Mouse (Mus musculus): ENCODE data around the gene Rad51d.
"Not testable (repeated sequence)": the region's sequence is repeated elsewhere in the genome, so short reads cannot be mapped to it uniquely, and the experiment has no call there.

Rad51d gene

DNA sequence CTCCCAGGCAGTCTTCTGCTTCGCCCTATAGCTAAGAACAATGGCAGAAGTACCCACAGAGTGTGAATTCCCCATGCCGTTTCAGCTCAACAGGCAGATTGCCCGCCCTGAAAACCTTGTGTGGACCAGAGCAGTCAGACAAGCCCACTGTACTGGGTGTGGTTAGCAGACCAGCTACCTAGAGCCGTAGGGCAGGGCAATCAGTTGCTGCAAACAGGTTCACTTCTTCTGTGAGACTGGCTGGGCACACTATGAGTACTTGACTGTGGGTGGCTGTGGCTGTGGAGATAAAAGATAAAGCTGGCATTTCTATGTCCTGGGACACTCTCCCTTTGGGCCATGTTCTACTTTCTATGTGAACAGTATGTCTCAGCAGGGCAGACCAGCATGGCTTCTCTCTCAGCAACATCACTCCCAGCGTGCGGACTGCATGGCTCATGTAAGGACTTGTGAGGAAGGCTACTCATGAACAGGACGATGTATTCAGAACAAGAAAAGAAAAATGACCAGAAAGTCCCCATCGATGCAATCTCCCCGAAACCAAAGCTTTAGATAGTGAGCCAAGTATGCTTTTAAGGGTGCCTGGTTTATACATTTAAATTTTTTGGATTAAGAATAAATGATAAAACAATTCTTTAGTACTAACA is 35.0 kb downstream of the Rad51d start:
- DNase-seq (ENCODE audit: low spot score) = no peak

DNA sequence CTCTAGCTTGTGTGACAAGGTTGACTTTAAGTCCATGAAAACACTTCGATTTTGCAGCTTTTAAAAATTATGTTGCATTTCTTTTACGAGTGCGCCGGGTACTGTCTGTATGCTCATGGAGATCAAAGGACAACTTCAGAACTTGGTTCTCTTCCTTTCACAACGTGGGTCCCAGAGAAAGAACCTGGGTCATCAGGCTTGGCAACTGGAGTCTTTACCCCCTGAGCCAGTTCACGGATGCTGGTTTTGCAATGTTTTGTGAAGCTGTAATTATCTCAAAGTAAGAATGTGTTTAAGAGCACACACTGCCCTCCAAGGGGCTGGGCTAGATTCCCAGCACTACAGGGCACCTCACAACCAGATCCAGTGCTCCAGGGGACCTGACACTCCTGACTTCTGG is 36.3 kb downstream of the Rad51d start:
- DNase-seq (ENCODE audit: low spot score) = no peak

DNA sequence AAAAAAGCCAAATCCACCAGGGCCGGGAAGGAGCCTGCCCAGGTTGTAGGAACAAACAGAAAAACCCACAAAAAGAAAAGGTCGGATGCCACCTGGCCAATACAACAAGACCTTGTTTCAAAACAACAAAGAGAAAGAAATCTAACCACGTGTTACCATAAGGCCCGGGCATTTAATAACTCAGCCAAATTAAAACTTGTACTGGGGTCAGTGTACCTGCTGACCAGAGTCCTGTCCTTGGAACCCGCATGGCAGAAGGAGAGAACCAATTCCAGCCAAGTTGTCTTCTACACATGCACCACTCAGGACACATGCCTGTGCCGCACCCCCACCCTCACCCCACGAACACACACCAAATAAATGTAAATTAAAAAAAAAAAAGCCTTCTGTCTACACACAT is 37.5 kb downstream of the Rad51d start:
- no peak for DNase-seq (ENCODE audit: low spot score)

- DNase-seq (ENCODE audit: low spot score) = no peak
These were observed 37.9 kb downstream of the Rad51d start for GRCm38 (mm10) chr11:82852540-82852939.

DNA sequence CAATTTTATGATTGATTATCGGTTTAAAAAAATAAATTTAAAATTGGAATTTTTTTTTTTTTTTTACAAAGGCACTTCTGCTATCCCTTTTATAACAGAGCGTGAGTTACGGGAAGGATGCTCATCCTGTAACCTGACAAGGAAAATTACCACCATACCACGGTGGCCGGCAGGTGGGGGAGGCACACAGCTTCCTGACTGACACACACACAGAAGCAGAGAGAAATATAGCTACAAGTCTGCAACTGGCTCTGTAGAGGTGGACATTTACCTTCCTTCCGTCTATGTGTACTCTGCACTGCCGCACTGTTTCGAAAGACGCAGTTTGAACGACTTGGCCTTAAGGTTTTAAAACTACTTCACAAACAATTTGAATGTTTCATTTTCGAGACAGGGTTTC is 38.3 kb downstream of the Rad51d start:
- no peak for DNase-seq (ENCODE audit: low spot score)

DNA sequence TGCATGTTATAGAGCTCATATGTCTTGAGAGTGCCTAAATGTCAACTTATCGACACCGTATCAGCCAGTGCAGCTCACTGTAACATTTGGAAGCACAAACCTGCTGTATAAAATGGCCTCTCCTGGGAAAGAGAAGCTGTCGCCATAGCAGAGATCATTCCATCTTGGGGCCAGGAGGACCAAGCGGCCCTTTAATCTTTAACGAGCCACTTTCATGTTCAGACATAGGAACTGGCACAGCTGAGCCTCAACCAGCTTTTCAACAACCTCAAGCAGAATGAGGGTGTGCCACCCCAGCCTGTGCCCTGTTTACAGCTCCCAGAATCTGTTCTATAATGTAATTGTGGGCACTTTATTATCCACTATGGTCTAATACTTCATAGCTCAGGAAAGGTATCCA is 40.2 kb downstream of the Rad51d start:
- DNase-seq (ENCODE audit: low spot score) = no peak

GRCm38 (mm10) chr11:82847571-82848000 is 42.8 kb downstream of the Rad51d start:
- DNase-seq (ENCODE audit: low spot score) = no peak

DNA sequence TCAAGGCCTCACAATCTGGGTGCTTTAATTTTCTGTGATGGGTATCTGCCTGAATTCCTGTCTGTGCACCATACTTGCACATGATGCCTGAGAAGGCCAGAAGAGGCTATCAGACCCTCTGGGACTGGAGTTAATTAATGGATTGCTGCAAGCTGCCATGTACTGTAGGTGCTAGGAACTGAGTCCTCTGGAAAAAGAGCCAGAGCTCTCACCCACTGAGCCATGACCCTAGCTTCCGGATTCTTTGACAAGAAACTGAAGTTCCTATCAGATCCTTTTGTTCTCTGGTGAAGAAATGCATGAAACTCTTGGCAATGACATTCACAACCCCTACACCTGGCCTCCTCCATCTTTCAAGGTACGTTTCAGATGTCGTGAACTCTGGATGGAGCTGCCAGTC is 43.5 kb downstream of the Rad51d start:
- no peak for DNase-seq (ENCODE audit: low spot score)

DNA sequence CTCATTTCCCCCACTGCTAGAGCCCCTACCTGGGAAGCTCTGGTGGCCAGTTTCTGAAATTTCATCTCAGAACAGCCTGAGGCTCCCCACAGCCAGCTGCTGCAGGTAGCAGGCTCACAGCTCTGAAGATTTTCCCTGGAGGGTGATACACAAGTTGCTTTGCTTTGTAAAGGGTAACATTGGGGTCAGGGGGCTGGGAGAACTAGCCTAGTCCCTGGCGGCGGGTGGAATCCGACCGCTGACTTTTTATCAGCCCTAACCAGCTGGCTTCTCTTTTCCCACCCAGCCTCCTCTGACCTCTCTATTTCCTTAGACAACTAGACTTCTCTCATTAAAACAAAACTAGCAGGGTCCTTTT is 44.4 kb downstream of the Rad51d start:
- DNase-seq (ENCODE audit: low spot score) = no peak

GRCm38 (mm10) chr11:82845415-82846078 is 44.9 kb downstream of the Rad51d start:
- peak; percentile 63 for DNase-seq (ENCODE audit: low spot score)

GRCm38 (mm10) chr11:82844771-82845414 is 45.5 kb downstream of the Rad51d start:
- no peak for DNase-seq (ENCODE audit: low spot score)

DNA sequence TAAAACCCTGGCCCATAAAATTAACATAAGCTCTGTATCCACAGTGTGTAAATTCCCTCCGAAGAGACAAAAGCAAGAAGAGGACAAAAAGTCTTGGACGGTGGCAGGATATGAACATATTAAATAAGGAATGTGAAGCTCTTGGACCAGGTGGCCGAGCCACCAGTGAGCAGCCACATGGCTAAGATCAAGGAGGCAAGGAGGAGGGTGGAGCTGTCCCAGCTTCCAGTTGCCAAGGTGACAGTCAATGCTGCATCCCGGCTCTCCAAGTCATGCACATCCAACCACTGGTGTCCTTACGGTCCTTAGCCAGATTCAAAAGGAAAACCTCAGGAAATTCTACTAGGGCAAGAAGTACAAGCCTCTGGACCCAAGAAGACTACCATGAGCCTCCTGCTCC is 51.9 kb downstream of the Rad51d start:
- no peak for DNase-seq (ENCODE audit: low spot score)

DNA sequence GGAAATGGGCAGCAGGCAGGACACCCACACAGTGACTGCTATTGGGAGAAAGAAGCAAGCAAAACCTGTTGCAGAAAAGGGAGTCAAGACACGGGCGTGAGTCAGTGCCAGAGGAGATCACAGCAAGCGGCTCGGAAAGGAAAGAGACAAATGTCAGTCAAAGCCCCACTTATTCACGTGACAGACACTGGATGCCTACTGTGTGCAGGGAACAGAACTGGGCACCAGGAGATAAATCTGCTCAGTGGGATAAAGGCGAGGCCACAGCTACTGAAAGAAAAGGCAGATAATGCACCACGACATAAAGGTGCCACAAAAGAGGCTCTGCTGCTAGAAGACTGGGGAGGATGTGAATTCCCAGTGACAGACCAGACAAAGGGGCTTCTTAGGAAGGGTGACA is 52.6 kb downstream of the Rad51d start:
- DNase-seq (ENCODE audit: low spot score) = no peak

- DNase-seq (ENCODE audit: low spot score) = no peak
These were observed 53.2 kb downstream of the Rad51d start for GRCm38 (mm10) chr11:82837192-82837591.

DNA sequence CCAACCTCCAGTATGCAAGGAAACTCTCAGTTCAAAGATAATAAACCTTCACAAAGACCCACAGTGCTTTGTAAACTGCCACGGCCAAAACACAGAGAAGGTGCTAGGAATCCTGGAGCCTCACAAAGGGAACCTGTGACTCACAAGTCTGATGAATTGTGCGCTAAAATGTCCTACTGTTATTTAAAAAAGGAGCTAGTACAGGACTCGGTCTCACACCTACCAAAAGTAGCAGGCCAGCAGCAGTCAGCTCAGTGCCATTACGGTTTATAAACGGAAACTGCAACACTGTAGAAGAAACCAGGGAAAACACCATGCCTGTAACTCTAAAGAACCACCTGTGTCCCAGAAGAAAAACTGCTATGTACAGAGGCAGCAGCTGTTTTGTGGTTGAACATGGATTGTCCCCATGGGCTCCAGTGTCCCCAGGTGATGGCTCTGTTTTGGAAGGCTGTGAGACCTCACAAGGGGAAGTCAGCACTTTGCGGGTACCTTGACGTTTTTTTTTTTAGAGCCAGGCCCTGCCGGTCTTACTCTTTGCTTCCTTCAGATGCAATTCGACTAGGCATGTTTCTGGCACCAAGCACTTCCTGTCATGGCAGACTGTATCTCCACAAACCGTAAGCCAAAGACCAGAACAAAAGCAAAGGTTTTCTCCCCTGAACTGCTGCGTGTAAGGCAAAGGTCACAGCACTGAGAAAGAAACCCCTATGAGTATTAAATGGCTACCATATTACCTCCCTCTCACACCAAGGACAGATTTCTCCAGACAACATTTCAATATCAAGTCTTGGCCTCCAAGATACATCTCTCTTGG is 54.6 kb downstream of the Rad51d start:
- DNase-seq (ENCODE audit: low spot score) = no peak

DNA sequence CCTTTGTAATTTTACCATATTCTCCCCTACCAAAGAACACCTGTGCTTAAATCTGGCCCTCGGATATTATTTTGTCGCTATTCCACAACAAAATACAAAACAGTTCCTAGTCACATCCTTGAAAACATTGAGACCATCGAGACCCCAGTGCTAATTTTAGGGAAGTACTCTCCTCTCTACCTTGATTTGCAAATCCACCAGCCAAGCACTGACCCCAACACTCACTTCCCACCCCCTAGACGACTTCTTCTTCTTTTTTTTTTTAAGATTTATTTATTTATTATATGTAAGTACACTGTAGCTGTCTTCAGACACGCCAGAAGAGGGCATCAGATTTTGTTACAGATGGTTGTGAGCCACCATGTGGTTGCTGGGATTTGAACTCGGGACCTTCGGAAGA is 56.1 kb downstream of the Rad51d start:
- DNase-seq (ENCODE audit: low spot score) = not testable (repeated sequence)

GRCm38 (mm10) chr11:82833929-82834328 is 56.5 kb downstream of the Rad51d start:
- no peak for DNase-seq (ENCODE audit: low spot score)

DNA sequence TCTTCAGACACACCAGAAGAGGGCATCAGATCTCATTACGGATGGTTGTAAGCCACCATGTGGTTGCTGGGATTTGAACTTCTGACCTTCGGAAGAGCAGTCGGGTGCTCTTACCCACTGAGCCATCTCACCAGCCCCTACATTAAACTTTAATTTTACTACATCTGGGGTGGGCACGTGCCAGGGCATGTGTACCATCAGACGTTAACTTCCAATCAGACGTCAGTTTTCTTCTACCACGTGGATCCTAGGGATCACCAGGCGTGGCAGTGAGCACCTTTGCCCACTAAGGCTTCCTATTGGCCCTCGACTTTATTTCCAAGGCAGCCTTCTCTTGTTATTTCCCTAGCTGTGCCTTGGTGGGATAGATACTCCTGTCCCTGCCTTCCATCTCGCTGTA is 58.0 kb downstream of the Rad51d start:
- DNase-seq (ENCODE audit: low spot score) = not testable (repeated sequence)

GRCm38 (mm10) chr11:82831008-82831893 is 59.2 kb downstream of the Rad51d start:
- DNase-seq (ENCODE audit: low spot score) = no peak

DNA sequence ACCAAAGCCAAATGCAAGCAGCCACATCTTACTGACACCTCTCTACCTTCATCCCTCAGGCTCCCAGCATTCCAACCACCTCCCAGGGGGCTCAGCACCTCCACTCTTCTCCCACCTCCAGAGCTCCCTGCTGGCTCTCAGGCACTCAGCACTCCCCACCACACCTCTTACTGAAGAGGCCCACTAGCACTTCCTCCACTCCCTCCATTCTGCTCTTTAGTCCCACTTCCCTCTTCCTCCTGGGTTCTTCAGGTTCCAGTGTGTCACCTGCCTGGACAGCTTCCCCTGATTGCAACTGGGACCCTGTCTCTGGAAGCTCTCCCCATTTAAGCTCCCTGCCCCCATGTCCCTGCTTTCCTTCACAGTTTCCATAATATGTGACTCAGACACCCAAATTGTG is 63.6 kb downstream of the Rad51d start:
- DNase-seq (ENCODE audit: low spot score) = no peak
